Mouse (Mus musculus) lung, embryonic 16.5 days (tissue): ENCODE measurements around the gene U90926. TPM values are rescaled to one million over a fixed set of nuclear protein-coding genes. Genes with fewer than 3 reads are reported as not detected.
A peak's percentile ranks its signal among the peaks of the same experiment; 100 is the strongest.

Experiments
- ATAC-seq: fragments of 200-750 bp; cut with Nextera tagmentation; 2 replicates; pipeline ENCODE4 v1.8.0; 2017; ENCODE audit warnings: low read depth, mild to moderate bottlenecking, moderate library complexity
- H3K27ac ChIP-seq: fragments of 300-500 bp; sonication (generic); 2 replicates; pipeline ENCODE4 v1.5.1; 2014; ENCODE audit warnings: mild to moderate bottlenecking, control low read depth, low read length
- H3K27me3 ChIP-seq: fragments of 300-500 bp; sonication (generic); 2 replicates; pipeline ENCODE4 v1.6.1; 2014; ENCODE audit warnings: low read depth, low read length, mixed read lengths; ENCODE audit not compliant: control insufficient read depth, insufficient read depth
- H3K36me3 ChIP-seq: fragments of 300-500 bp; sonication (generic); 2 replicates; pipeline ENCODE4 v1.6.1; 2014; ENCODE audit warnings: low read length; ENCODE audit not compliant: control insufficient read depth, insufficient read depth
- H3K4me1 ChIP-seq: fragments of 300-500 bp; sonication (generic); replicated peaks from 2 replicates; pipeline ENCODE4 v1.6.1; 2014; ENCODE audit warnings: low read length, mixed read lengths; ENCODE audit not compliant: control insufficient read depth, insufficient read depth
- H3K4me2 ChIP-seq: fragments of 300-500 bp; sonication (generic); 2 replicates; pipeline ENCODE4 v1.6.1; 2014; ENCODE audit warnings: low read depth, low read length, control low read depth
- H3K4me3 ChIP-seq: fragments of 300-500 bp; sonication (generic); 2 replicates; pipeline ENCODE4 v1.5.1; 2014; ENCODE audit warnings: mild to moderate bottlenecking, low read length, control low read depth
- H3K9ac ChIP-seq: fragments of 300-500 bp; sonication (generic); 2 replicates; pipeline ENCODE4 v1.6.1; 2014; ENCODE audit warnings: low read length, control low read depth
- H3K9me3 ChIP-seq: fragments of 300-500 bp; sonication (generic); 2 replicates; pipeline ENCODE4 v1.6.1; 2016; ENCODE audit warnings: low read length; ENCODE audit not compliant: control insufficient read depth
- WGBS: fragments of 180-500 bp; shearing (Covaris S2); extraction: QIAGEN DNeasy Blood & Tissue Kit; methylation state at CpG from one replicate; pipeline ENCODE4 v1.1.7; 2014; 5-methylcytosine and 5-hydroxymethylcytosine counted together
- polyA plus RNA-seq: library from polyadenylated mRNA; unstranded; fragments of >200 nt; fragmentation: Nextera tagmentation; extraction: Ambion mirVana; gene quantifications from 2 replicates; pipeline ENCODE4 v1.2.1, GENCODE M21; 2015

Gene U90926
- polyA plus RNA-seq = not detected in 2 replicates

DNA sequence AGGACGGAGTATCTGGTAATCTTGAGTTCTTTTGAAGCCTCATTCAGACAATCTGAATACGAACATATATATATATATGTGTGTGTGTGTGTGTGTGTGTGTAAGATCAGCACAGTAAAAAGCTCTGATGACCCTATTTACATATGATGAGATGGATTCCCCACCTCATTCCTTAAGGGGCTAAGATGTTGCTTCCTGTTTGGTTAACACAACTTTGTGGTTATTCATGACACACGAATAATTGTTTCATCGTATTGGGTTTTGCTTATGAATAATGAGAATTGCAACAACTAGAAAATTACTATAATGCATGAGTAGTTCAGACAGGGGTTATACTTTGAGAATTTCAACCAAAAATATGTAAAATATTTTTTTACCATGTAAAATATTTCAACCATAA lies at the start of gene U90926:
Gene U90926, minus strand, starts transcription at position 101 of the 400 bp plus-strand sequence.
- Histone ChIP-seq H3K27ac (no peak within 1 kb of the TSS), H3K4me3 (no peak within 1 kb of the TSS), H3K4me1 (no peaks in the 10 kb centered on the region), H3K27me3 (no peaks in the 10 kb centered on the region), H3K9me3 (no peaks in the 10 kb centered on the region), H3K9ac (no peak within 1 kb of the TSS), H3K36me3 (no peaks in the 10 kb centered on the region), H3K4me2 (no peak within 1 kb of the TSS)
- WGBS = 87% methylated on average over 4 of the region's 4 CpGs
- ATAC-seq = no peak

DNA sequence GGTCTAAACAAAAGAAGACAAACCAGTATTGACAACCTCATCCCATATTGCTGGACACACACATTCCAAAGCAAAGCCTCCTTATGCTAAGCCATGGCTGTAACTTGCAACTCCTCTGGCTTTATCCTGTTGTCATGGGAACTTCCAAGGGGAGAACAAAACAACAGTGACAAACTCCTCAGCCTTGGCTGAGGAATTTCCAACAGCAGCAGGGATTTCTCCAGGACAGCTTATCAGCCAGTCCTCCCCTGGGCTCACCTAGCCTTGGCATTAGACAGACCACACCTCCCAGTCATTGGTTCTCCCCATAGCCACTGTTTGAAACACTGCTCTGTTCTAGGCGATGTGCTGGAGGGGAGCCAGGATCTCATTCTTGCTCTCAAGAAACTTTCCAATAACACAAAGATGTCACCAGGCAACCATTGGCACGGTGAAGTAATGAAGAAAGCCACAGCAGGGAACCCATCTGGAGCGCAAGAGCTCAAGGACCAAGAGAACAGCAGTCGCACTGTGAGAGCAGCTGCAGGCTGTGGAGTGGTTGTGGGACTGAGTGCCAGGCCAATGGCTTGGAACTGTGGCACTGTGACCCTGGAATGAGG lies 48.7 kb upstream of the U90926 start:
- Histone ChIP-seq H3K4me3 (no peak overlapping the region), H3K4me2 (no peak overlapping the region), H3K36me3 (no peaks in the 10 kb centered on the region), H3K4me1 (peaks cover 4% of the 10 kb centered on the region; the same call in 1 of the 2 replicates), H3K9ac (no peak overlapping the region), H3K27ac (no peak overlapping the region), H3K9me3 (no peaks in the 10 kb centered on the region), H3K27me3 (no peaks in the 10 kb centered on the region)
- 36% methylated on average over 4 of the region's 4 CpGs for WGBS
- ATAC-seq = peak; percentile 66

DNA sequence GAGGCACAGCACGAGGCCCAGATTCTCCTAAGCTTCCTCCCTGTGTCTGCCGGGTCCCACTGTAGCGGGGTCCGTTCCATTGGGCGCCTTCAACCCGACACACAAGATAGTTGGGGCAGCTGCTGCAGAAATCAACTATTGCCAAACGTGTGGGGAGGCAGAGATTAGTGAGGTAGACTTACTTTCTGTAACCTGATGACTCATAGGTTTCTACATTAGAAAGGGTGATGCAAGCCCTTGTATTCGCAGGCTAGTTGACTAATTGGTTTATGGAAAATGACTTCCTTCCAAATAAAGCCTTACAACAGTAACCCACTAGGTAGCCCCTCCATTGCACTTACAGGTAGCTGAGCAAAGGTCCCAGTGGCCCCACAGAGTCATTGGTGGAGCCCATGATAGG lies 47.4 kb upstream of the U90926 start:
- 84% methylated on average over 8 of the region's 8 CpGs for WGBS
- peaks cover 4% of the 10 kb centered on the region; the same call in 1 of the 2 replicates for H3K4me1 ChIP-seq
- H3K4me2 ChIP-seq = no peak overlapping the region

DNA sequence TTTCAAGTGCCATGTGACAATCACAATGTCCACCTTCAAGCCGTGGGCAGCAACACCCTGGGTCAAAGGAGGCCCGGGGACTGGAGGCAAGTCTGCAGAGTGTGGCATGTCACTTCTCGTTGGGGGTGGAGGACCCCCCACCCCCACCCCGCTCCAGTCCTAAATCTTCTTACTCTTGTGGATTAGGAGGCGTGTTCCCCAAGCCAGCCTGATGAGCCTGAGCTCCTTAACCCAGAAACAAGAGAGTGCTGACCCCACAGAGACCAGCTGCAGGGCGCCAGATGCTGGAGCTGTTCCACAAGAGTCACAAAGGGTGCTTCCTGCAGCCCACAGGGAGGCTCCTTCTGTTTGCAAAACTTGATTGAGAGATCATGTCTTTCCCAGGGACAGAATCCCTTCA lies 41.0 kb upstream of the U90926 start, which contains the start of gene Ppef2:
Gene Ppef2, minus strand, starts transcription at position 61 of the 400 bp plus-strand sequence.
- H3K4me2 ChIP-seq = no peak within 1 kb of the TSS
- no peak for ATAC-seq
- no peak within 1 kb of the TSS for H3K9ac ChIP-seq
- no peaks in the 10 kb centered on the region for H3K4me1 ChIP-seq
- H3K4me3 ChIP-seq = no peak within 1 kb of the TSS
- H3K27ac ChIP-seq = no peak within 1 kb of the TSS
- H3K27me3 ChIP-seq = no peaks in the 10 kb centered on the region
- H3K36me3 ChIP-seq = no peaks in the 10 kb centered on the region
- WGBS = 17% methylated on average over 6 of the region's 6 CpGs
- H3K9me3 ChIP-seq = no peaks in the 10 kb centered on the region

More for the DNA sequence above, 47.4 kb upstream of the U90926 start:
- H3K4me3 ChIP-seq = no peak overlapping the region
- H3K27me3 ChIP-seq = no peaks in the 10 kb centered on the region
- no peak overlapping the region for H3K27ac ChIP-seq
- H3K9me3 ChIP-seq = no peaks in the 10 kb centered on the region
- H3K36me3 ChIP-seq = no peaks in the 10 kb centered on the region
- no peak overlapping the region for H3K9ac ChIP-seq
- no peak for ATAC-seq

DNA sequence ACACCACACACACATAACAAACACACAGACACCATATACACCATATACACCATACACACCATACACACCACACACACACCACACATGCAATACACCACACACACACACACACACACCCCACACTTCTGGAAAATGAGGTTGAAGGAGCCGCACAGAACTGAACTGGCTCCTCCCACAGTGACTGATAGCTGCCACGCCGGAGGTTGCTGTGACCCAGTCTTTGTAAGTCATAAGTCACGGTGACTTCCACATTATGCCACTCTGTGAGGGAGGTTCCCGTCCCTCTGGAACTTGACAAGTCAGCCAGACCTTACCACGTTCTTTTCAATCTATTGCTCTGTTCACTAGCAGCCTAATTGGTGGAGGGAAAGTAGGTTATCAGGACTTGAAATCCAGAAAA lies 39.3 kb upstream of the U90926 start:
- H3K4me3 ChIP-seq = no peak overlapping the region
- no peak overlapping the region for H3K27ac ChIP-seq
- H3K9me3 ChIP-seq = no peaks in the 10 kb centered on the region
- H3K36me3 ChIP-seq = no peaks in the 10 kb centered on the region
- H3K4me1 ChIP-seq = no peaks in the 10 kb centered on the region
- WGBS = 59% methylated on average over 6 of the region's 6 CpGs
- no peak overlapping the region for H3K9ac ChIP-seq
- no peak for ATAC-seq
- no peaks in the 10 kb centered on the region for H3K27me3 ChIP-seq
- no peak overlapping the region for H3K4me2 ChIP-seq

DNA sequence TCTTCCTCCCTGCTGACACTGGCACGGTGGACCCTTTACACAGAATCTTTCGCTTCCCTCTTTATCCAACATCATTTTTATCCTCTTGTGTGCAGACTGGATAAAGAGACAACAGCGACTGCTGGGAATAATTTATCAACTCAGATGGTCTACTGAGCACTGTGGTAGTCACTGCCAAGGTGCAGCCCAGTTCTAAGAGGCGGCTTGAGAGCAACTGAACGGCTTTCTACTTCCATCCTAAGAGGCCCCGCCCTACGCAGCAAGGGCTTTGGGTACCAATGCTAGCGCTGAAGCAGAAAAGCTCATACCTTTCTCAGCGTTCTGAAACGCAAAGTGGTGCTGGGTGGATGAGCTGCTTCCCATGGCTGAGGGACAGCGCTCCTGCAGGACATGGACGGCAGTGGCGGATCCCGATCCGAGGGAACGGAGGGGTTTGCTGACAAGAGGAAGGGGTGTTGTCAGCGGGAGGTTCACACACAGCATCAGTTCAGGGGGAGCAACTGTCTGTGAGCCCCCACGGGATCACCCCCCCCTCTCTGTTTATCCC lies 37.7 kb upstream of the U90926 start:
- H3K4me3 ChIP-seq = no peak overlapping the region
- H3K27ac ChIP-seq = no peak overlapping the region
- no peaks in the 10 kb centered on the region for H3K27me3 ChIP-seq
- H3K9ac ChIP-seq = no peak overlapping the region
- no peak for ATAC-seq
- H3K9me3 ChIP-seq = no peaks in the 10 kb centered on the region
- H3K4me1 ChIP-seq = no peaks in the 10 kb centered on the region
- 17% methylated on average over 18 of the region's 18 CpGs for WGBS
- H3K4me2 ChIP-seq = no peak overlapping the region
- H3K36me3 ChIP-seq = no peaks in the 10 kb centered on the region

DNA sequence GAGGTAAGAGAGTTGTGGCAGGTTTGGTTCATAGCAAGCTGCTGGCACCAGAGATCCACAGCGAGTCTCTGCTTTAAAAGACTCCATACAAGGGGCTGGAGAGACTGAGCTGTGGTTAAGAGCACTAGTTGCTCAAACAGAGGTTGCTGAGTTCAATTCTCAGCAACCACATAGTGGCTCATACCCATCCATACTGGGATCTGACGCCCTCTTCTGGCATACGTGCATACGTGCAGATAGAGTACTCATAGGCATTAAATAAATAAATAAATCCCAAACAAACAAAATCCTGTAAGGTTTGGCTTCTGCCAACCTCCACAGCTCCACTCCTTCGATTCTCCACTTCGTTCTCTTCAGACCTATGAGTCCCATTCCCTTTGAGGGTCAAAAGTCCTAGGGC lies 36.8 kb upstream of the U90926 start:
- H3K4me3 ChIP-seq = no peak overlapping the region
- no peak for ATAC-seq
- 89% methylated on average over 6 of the region's 6 CpGs for WGBS

DNA sequence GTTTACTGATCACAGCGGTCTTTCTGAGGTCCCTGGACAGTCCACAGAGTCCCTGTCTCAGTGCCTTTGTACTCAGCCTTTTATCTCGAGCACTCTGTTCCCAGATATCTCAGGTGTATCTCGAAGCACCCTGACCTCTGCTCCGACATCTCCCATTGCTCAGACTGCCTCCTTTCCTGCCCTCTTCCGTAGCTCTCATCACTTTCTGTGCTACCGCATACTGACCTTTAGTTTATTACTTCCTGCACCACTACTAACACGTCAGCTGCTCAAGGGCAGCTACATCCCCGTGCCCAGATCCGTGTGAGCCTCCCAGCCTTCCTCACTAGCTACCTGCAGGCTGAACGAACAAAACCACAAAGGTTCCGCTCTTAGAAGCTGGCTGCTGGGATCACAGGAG lies 33.4 kb upstream of the U90926 start:
- ATAC-seq = no peak
- H3K9me3 ChIP-seq = no peaks in the 10 kb centered on the region

More for the DNA sequence above, 36.8 kb upstream of the U90926 start:
- Histone ChIP-seq H3K4me2 (no peak overlapping the region), H3K36me3 (no peaks in the 10 kb centered on the region), H3K4me1 (no peaks in the 10 kb centered on the region), H3K9me3 (no peaks in the 10 kb centered on the region), H3K27me3 (no peaks in the 10 kb centered on the region), H3K9ac (no peak overlapping the region), H3K27ac (no peak overlapping the region)

DNA sequence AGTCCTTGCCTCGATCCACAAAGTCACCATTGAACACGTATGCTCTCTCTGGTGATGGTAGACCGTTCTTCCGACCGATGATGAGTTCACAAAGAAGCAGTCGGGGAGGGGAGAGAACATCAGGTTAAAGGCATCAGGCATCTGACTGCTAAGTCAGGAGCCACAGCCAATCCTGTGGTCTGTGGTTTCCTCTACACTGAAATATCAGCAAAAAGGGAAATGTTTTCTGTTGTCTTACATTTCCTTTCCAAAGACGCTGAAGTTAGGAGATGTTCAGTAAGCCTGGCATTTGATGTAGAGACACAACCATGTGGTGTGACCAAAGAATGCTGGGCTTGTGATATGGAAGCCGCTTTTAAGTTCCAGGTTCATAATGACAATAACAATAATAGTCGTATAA lies 30.3 kb upstream of the U90926 start:
- 81% methylated on average over 9 of the region's 9 CpGs for WGBS
- H3K9ac ChIP-seq = no peak overlapping the region
- H3K9me3 ChIP-seq = no peaks in the 10 kb centered on the region
- no peaks in the 10 kb centered on the region for H3K4me1 ChIP-seq
- no peak overlapping the region for H3K4me3 ChIP-seq
- no peak for ATAC-seq
- no peak overlapping the region for H3K27ac ChIP-seq
- H3K36me3 ChIP-seq = no peaks in the 10 kb centered on the region
- H3K27me3 ChIP-seq = no peaks in the 10 kb centered on the region
- no peak overlapping the region for H3K4me2 ChIP-seq

More for the DNA sequence above, 33.4 kb upstream of the U90926 start:
- H3K27ac ChIP-seq = no peak overlapping the region
- WGBS = 72% methylated on average over 11 of the region's 11 CpGs
- no peak overlapping the region for H3K4me3 ChIP-seq
- H3K4me2 ChIP-seq = no peak overlapping the region
- H3K9ac ChIP-seq = no peak overlapping the region
- H3K36me3 ChIP-seq = no peaks in the 10 kb centered on the region
- no peaks in the 10 kb centered on the region for H3K27me3 ChIP-seq
- no peaks in the 10 kb centered on the region for H3K4me1 ChIP-seq
